Mouse (Mus musculus): Measurements from ENCODE around the gene Apol9a.

GRCm38 (mm10) chr15:77354848-77355551 lies 55.9 kb downstream of the Apol9a start:
- TF ChIP-seq CTCF (IDR thresholded peaks at IDR 0.05; ENCODE audit: extremely low read depth, insufficient read depth, insufficient read length, insufficient replicate concordance) (no peak), POLR2A (IDR thresholded peaks at IDR 0.05; ENCODE audit: low read depth, low read length) (no peak)

All from spleen, adult 2 months (tissue).